Mouse (Mus musculus) hindbrain, embryonic 12.5 days (tissue): ENCODE measurements around the gene Fars2. TPM values are rescaled to one million over a fixed set of nuclear protein-coding genes. Genes with fewer than 3 reads are reported as not detected.
A peak's percentile ranks its signal among the peaks of the same experiment; 100 is the strongest.

ENCODE experiments used
- ATAC-seq: fragments of 200-750 bp; cut with Nextera tagmentation; 2 replicates; pipeline ENCODE4 v1.8.0; 2017; ENCODE audit warnings: moderate TSS enrichment; ENCODE audit not compliant: low FRiP score
- H3K27ac ChIP-seq: fragments of 300-500 bp; sonication (generic); 2 replicates; pipeline ENCODE4 v1.5.1; 2016; ENCODE audit warnings: mild to moderate bottlenecking
- H3K27me3 ChIP-seq: fragments of 300-500 bp; sonication (generic); 2 replicates; pipeline ENCODE4 v1.6.1; 2016; ENCODE audit warnings: mild to moderate bottlenecking
- H3K36me3 ChIP-seq: fragments of 300-500 bp; sonication (generic); 2 replicates; pipeline ENCODE4 v1.6.1; 2016; ENCODE audit warnings: mild to moderate bottlenecking
- H3K4me1 ChIP-seq: fragments of 300-500 bp; sonication (generic); 2 replicates; pipeline ENCODE4 v1.6.1; 2016
- H3K4me2 ChIP-seq: fragments of 300-500 bp; sonication (generic); replicated peaks from 2 replicates; pipeline ENCODE4 v1.6.1; 2016; ENCODE audit warnings: mild to moderate bottlenecking
- H3K4me3 ChIP-seq: fragments of 300-500 bp; sonication (generic); 2 replicates; pipeline ENCODE4 v1.5.1; 2016; ENCODE audit warnings: mild to moderate bottlenecking
- H3K9ac ChIP-seq: fragments of 300-500 bp; sonication (generic); 2 replicates; pipeline ENCODE4 v1.6.1; 2016; ENCODE audit warnings: mild to moderate bottlenecking, moderate library complexity
- H3K9me3 ChIP-seq: fragments of 300-500 bp; sonication (generic); replicated peaks from 2 replicates; pipeline ENCODE4 v1.6.1; 2016; ENCODE audit warnings: mild to moderate bottlenecking
- WGBS: fragments of 180-500 bp; shearing (Covaris S2); methylation state at CpG from one replicate; pipeline ENCODE4 v1.1.7; 2016; 5-methylcytosine and 5-hydroxymethylcytosine counted together
- polyA plus RNA-seq: library from polyadenylated mRNA; unstranded; fragments of >200 nt; fragmentation: Nextera tagmentation; extraction: Ambion mirVana; gene quantifications from 2 replicates; pipeline ENCODE4 v1.2.1, GENCODE M21; 2016

Gene Fars2
- polyA plus RNA-seq, 1 experiment from 2014 or later = 27.8 TPM

DNA sequence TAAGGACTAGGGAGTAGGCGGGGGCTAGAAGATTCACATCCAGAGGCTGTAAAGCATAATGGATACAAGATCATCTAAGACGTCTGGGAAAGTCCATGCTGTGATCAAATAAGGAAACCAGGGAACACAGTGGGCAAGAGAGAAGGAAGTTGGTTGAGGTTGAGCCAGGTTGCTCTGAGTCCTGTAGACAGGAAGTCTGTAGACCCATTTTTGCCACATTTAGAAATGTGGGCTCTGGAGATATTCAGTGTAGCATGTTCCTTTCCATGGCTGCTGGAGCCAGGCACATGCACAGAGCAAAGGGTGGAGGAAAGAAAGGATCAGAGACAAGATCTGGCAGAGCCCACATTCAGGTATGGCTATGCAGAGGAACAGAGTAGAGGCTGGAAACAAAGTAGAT, 378.8 kb downstream of the Fars2 start:
- Histone ChIP-seq H3K9ac (no peak overlapping the region), H3K36me3 (no peaks in the 10 kb centered on the region), H3K27me3 (no peaks in the 10 kb centered on the region), H3K9me3 (no peaks in the 10 kb centered on the region), H3K4me2 (no peak overlapping the region), H3K27ac (no peak overlapping the region), H3K4me1 (peaks cover 4% of the 10 kb centered on the region), H3K4me3 (no peak overlapping the region)
- ATAC-seq = no peak
- WGBS = 91% methylated on average over 2 of the region's 2 CpGs

DNA sequence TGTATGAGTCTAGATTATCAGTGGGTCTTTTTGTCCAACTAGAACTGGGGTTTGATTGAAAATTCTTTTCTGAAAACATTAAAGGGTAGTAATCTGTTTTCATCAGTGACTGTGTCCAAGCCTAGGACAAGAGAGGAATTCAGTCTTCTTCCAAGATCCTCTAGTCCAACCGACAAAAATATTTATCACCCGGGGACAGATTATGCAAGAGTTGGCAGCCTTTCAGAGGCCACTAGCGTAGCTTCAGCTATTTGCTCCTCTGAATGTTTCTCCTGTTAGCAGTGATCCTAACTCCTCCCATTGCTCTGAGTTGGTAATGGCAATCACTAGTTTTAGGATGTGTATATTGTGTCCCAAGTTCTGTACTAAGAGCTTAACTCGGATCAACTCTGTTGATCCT, 380.1 kb downstream of the Fars2 start:
- Histone ChIP-seq H3K4me1 (peaks cover 2% of the 10 kb centered on the region), H3K27ac (no peak overlapping the region), H3K4me2 (no peak overlapping the region), H3K9ac (no peak overlapping the region), H3K4me3 (no peak overlapping the region), H3K36me3 (no peaks in the 10 kb centered on the region), H3K9me3 (no peaks in the 10 kb centered on the region), H3K27me3 (no peaks in the 10 kb centered on the region)
- no peak for ATAC-seq
- 88% methylated on average over 4 of the region's 4 CpGs for WGBS

DNA sequence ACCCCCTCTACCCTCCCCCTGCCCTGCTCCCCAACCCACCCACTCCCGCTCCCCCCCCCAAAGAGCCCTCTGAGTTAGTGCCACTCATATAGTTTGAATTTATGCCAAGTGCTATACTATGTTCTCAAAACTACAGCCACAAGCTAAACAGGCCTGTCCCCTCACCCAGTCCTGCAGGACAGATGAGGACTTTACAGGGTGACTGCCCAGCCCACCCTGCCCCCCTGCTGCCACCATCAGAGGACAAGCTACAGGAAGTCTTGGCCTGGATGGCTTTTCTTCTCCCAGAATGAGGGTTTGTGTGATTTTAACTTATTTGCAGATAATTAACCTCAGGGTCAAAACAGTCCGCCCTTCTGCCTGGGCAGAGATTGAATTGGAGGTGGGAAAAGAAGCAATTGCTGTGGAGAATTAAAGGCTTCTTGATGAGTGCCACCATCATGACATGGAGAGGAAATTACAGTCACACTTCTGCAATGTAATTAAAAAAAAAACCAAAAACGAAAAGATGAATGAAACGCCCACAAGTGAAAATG, 383.2 kb downstream of the Fars2 start:
- H3K4me3 ChIP-seq = no peak overlapping the region
- no peak overlapping the region for H3K27ac ChIP-seq
- H3K4me1 ChIP-seq = peaks cover 2% of the 10 kb centered on the region; the same call in 1 of the 2 replicates
- no peaks in the 10 kb centered on the region for H3K36me3 ChIP-seq
- 72% methylated on average over 4 of the region's 4 CpGs for WGBS
- H3K9me3 ChIP-seq = no peaks in the 10 kb centered on the region
- ATAC-seq = no peak
- no peaks in the 10 kb centered on the region for H3K27me3 ChIP-seq
- no peak overlapping the region for H3K9ac ChIP-seq
- no peak overlapping the region for H3K4me2 ChIP-seq

DNA sequence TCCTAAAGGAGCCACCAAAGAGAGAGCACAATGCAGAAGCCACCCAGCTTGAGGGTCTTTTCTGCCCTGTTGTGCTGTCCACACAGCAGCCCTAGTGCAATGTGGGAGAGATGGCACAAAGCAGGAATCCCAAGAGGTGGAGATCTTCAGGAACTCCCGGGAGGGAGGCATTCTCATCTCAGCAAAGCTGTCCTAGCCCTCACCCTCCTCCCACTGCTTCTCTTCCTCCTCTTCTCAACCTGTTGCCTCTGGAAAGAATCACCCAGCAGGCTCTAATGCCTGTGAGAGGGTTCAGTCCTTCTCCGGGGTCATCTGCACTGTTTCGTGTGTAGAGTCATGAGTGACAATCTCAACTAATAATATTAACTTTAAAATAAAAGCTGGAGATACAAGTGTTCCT, 386.3 kb downstream of the Fars2 start:
- H3K36me3 ChIP-seq = no peaks in the 10 kb centered on the region
- no peak overlapping the region for H3K4me2 ChIP-seq
- H3K4me1 ChIP-seq = peaks cover 2% of the 10 kb centered on the region; the same call in 1 of the 2 replicates
- WGBS = 84% methylated on average over 3 of the region's 3 CpGs
- no peak overlapping the region for H3K4me3 ChIP-seq
- no peaks in the 10 kb centered on the region for H3K27me3 ChIP-seq
- H3K27ac ChIP-seq = no peak overlapping the region
- H3K9ac ChIP-seq = no peak overlapping the region
- no peaks in the 10 kb centered on the region for H3K9me3 ChIP-seq
- no peak for ATAC-seq

DNA sequence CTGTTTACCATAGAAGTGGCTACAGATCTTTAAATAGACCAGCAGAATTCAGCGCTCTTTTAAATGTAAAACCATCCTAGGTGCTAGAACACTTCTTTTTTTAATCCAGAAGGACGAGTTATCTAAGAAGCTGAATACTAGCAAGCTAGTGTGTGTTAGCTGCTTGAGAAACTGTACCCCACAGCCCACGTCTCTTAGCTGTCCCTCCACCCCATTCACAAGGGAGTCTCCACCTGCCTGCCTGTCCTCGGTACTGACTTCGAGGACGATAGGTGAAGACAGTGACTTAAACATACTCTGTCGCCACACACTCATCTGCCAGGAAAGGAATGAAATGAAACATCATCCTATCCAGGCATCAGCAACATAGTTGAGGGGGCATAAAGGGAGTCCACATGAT, 386.8 kb downstream of the Fars2 start:
- H3K36me3 ChIP-seq = no peaks in the 10 kb centered on the region
- no peaks in the 10 kb centered on the region for H3K9me3 ChIP-seq
- H3K4me1 ChIP-seq = peaks cover 2% of the 10 kb centered on the region; the same call in 1 of the 2 replicates
- no peak overlapping the region for H3K4me2 ChIP-seq
- no peak overlapping the region for H3K9ac ChIP-seq
- H3K27ac ChIP-seq = no peak overlapping the region
- ATAC-seq = no peak
- no peak overlapping the region for H3K4me3 ChIP-seq
- 84% methylated on average over 7 of the region's 7 CpGs for WGBS
- H3K27me3 ChIP-seq = no peaks in the 10 kb centered on the region

DNA sequence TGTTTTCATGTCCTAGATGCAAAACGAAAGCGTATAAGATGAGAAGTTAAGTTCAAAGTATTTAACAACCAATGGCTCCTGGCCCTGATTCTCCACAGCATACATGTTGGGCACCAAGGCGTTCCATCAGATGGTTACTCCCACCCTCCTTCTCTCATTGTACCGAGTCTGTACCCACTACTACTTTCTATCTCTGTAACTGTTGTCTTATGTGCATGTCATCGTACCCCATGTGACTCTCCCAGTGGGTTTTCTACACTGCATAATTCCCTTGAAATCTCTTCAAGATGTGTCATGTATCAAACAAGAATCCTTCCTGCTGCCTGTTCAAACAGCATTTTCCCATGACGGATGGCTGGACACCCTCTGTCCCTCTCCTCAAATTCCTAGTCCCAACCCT, 388.5 kb downstream of the Fars2 start:
- H3K27ac ChIP-seq = no peak overlapping the region
- no peaks in the 10 kb centered on the region for H3K36me3 ChIP-seq
- no peak overlapping the region for H3K4me3 ChIP-seq
- WGBS = 92% methylated on average over 6 of the region's 6 CpGs
- H3K9ac ChIP-seq = no peak overlapping the region
- no peak for ATAC-seq
- H3K4me2 ChIP-seq = no peak overlapping the region
- H3K9me3 ChIP-seq = no peaks in the 10 kb centered on the region
- H3K27me3 ChIP-seq = no peaks in the 10 kb centered on the region
- no peaks in the 10 kb centered on the region for H3K4me1 ChIP-seq

DNA sequence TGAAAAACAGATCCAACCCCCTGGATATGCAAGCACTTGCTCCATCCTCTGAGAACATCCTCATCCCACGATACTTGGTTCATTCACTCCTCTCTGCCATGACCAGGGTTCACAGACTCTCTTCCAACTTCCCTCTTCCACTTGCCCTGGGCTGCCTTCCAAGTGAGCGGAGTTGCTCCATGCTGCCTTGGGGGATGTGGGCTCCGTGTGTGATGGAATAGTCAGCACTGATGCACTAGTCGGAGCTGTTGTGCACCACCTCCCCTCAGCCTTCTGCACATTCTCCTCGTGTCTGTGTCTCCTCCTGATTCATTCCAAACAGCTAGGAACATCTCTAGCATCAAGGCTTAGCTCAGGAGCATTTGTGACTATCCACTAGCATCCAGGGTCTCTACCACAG, 389.1 kb downstream of the Fars2 start:
- Histone ChIP-seq H3K4me3 (no peak overlapping the region), H3K27ac (no peak overlapping the region), H3K4me2 (no peak overlapping the region), H3K36me3 (no peaks in the 10 kb centered on the region), H3K4me1 (no peaks in the 10 kb centered on the region), H3K9me3 (no peaks in the 10 kb centered on the region), H3K27me3 (no peaks in the 10 kb centered on the region), H3K9ac (no peak overlapping the region)
- no peak for ATAC-seq
- 80% methylated on average over 5 of the region's 5 CpGs for WGBS

DNA sequence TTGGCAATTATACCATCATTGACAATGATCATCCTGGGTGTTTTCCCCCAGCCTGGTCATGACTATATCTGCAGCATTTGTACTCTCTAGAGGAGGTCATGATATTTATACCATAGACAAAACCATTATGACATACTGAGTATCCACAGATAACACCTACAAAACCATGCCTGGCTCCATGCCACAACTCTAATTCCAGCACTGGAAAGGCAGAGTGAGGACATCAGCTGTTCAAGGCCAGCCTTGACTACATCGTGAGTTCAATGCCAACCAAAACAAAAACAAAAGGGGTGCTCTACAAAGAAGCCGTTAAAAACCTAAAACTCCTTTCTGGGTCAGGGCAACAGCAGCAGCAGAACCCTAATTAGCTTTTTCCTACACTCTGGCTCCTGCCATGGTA, 392.9 kb downstream of the Fars2 start:
- H3K4me3 ChIP-seq = no peak overlapping the region
- no peak for ATAC-seq
- no peak overlapping the region for H3K4me2 ChIP-seq
- H3K27ac ChIP-seq = no peak overlapping the region
- H3K9ac ChIP-seq = no peak overlapping the region
- H3K4me1 ChIP-seq = no peaks in the 10 kb centered on the region
- WGBS = 86% methylated on average over 2 of the region's 2 CpGs
- H3K27me3 ChIP-seq = no peaks in the 10 kb centered on the region
- H3K36me3 ChIP-seq = no peaks in the 10 kb centered on the region
- no peaks in the 10 kb centered on the region for H3K9me3 ChIP-seq

DNA sequence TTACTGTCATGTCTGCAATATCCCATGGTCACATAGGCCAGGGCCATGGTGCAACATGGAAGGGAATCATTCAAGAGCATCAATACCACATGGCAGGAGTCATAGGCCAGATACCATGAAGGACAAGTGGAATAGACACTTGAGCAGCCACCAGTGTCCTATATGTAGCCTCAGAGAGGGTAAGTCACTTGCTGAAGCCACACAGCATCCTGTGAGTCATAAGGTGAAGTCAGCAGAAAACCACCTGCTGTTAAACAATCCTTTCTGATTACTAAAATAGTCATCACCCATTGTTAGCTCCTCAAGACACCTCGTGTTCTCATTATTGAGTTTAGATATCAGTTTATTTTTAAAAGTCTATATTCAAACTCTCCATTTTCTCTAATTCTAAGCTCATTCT, 395.9 kb downstream of the Fars2 start:
- Histone ChIP-seq H3K9ac (no peak overlapping the region), H3K27ac (no peak overlapping the region), H3K36me3 (no peaks in the 10 kb centered on the region), H3K4me1 (peaks cover 7% of the 10 kb centered on the region), H3K4me2 (no peak overlapping the region), H3K9me3 (no peaks in the 10 kb centered on the region), H3K27me3 (no peaks in the 10 kb centered on the region), H3K4me3 (no peak overlapping the region)
- WGBS = 89% methylated on average over 1 of the region's 1 CpGs
- ATAC-seq = no peak

DNA sequence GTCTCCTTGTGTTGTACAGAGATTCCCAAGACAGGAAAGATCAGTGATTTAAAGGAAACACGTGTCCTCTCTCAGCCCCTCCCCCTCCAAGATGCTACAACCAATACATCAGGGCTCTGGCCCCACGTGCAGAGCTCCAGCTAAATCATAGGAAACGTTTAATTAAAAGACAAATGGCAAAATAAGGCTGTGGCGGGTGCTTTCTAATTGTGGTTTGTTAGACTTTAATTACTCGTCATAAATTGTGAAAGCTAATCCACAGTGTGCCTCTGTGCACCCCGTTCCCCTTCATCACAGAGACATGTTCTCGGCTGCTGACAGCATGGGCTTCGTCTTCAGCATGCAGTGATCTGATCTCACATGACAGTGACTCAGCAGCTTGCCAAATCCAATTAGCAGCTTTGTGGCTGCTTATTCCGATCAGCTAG, 400.9 kb downstream of the Fars2 start:
- Histone ChIP-seq H3K4me1 (peaks cover 7% of the 10 kb centered on the region), H3K27me3 (no peaks in the 10 kb centered on the region), H3K9me3 (no peaks in the 10 kb centered on the region), H3K36me3 (no peaks in the 10 kb centered on the region), H3K9ac (no peak overlapping the region), H3K27ac (no peak overlapping the region), H3K4me2 (0 out of 2 replicates have a peak overlapping the region, but pooled peaks have one; percentile 6), H3K4me3 (no peak overlapping the region)
- WGBS = 43% methylated on average over 9 of the region's 9 CpGs
- ATAC-seq = no peak

DNA sequence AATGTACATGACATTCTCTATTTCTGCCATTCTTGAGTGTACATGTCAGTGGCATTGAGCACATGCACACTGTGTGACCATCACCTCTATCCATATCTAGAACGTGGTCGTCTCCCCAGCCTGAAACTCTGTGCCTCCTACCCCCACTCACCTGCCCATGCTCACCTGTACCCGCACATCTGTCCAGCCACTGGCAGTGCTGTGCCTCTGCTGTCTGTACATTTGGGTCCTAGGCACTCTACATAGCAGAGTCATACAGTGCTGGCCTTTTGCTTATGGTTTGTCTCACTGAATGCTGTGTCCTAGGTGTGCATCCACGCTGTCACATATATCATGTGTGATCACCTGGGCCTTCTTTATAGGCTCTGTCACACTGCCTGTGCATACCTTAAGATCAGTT, 410.5 kb downstream of the Fars2 start:
- ATAC-seq = no peak

DNA sequence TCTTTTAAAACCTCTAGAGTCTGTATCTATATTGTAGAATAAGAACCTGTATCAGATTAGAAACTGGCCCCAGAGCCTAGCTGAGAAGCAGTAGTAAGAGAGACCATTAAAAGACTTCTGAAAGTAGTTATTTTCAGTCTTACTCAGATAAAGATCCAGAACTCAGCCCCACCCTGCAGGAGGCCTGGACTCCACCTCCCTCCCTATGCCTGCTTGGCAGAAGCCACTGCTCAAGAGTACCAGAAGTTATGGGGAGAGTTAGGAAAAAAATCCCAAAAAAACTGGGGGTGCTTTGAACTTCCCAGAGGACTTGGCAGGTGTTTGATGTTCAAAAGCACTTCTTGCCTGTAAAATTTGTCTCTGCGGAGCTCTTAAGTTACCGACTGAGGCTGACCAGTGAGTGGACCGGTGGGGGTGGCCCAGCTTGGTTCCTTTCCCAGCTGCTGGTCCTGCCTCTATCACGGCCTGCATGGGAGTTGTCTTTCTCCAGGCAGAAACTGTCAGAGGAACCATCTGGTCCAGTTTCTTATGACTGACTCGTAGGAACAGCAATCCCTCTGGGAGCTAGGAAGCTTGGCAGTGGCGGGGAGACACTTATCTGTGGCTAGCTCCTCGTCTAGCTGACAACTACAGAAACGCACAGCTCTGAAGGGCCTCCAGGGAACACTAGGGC, 411.1 kb downstream of the Fars2 start:
- H3K4me2 ChIP-seq = no peak overlapping the region
- WGBS = 56% methylated on average over 8 of the region's 8 CpGs
- no peak overlapping the region for H3K9ac ChIP-seq
- no peak overlapping the region for H3K27ac ChIP-seq
- no peaks in the 10 kb centered on the region for H3K9me3 ChIP-seq
- peaks cover 8% of the 10 kb centered on the region for H3K4me1 ChIP-seq
- no peaks in the 10 kb centered on the region for H3K36me3 ChIP-seq
- no peak overlapping the region for H3K4me3 ChIP-seq
- ATAC-seq = no peak
- H3K27me3 ChIP-seq = no peaks in the 10 kb centered on the region

More for the DNA sequence above, 410.5 kb downstream of the Fars2 start:
- H3K27me3 ChIP-seq = no peaks in the 10 kb centered on the region
- H3K27ac ChIP-seq = no peak overlapping the region
- no peaks in the 10 kb centered on the region for H3K9me3 ChIP-seq
- peaks cover 8% of the 10 kb centered on the region for H3K4me1 ChIP-seq
- 96% methylated on average over 4 of the region's 4 CpGs for WGBS
- H3K4me2 ChIP-seq = no peak overlapping the region
- H3K4me3 ChIP-seq = no peak overlapping the region
- H3K9ac ChIP-seq = no peak overlapping the region
- no peaks in the 10 kb centered on the region for H3K36me3 ChIP-seq

DNA sequence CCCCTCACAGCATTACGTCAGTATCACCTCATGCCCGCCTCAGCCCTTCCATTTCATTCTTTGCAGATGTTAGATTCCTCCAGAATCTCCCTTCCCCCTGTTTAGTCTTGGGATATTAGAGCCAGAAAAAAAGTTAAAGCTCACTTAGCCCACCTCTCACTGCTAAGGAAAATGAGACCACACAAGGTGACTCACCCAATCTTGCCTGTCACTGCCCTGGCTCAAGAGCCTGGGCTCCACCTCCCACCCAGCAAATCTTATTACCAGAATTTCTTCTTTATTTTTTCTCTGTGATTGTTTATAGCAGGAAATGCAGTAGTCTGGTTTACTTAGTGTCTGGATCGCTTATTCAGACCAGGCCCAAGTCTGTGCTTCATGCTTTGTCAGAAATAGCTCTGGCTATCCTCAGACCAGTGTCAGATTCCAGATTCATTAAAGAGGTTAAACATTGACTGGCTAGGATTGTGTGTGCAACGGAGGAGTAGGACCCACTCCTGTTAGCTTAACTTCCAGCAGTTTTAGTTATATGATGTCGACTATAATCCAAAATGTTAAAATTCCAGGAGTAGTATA, 412.3 kb downstream of the Fars2 start:
- Histone ChIP-seq H3K4me2 (no peak overlapping the region), H3K9ac (no peak overlapping the region), H3K9me3 (no peaks in the 10 kb centered on the region), H3K27me3 (no peaks in the 10 kb centered on the region), H3K4me3 (no peak overlapping the region), H3K27ac (no peak overlapping the region), H3K4me1 (peaks cover 8% of the 10 kb centered on the region), H3K36me3 (no peaks in the 10 kb centered on the region)
- WGBS = 79% methylated on average over 5 of the region's 5 CpGs
- no peak for ATAC-seq
